Mouse (Mus musculus) adrenal gland, adult 18-20 months (tissue): ENCODE data around the gene Dusp16. TPM values are rescaled to one million over a fixed set of nuclear protein-coding genes. Genes with fewer than 3 reads are reported as not detected.

Experiments
- DNase-seq, 2 experiments: peaks; one replicate each; pipeline ENCODE4 v3.0.0; 2021 to 2022; ENCODE audit warnings: low spot score in 2 of 2
- total RNA-seq, 2 experiments: library from RNA; stranded (reverse); gene quantifications; 1 replicate in 1 of 2; 2 replicates in 1 of 2; pipeline ENCODE4 v1.2.3; 2021

Dusp16 gene
- total RNA-seq, 2 experiments from 2014 or later = 26.1 to 33.5 TPM

DNA sequence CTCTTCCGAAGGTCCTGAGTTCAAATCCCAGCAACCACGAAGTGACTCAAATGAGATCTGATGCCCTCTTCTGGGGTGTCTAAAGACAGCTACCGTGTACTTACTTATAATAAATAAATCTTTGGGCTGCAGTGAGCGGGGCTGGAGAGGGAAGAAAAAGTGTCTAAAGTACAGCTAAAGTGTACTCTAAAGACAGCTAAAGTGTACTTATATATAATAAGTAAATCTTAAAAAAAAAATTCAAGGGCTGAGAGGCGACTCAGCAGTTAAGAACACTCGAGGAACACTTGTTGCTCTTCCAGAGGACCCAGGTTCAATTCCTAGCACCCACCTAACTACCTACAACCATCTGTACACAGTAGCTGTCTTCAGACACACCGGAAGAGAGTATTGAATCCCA lies 46.5 kb downstream of the Dusp16 start:
- no peak for DNase-seq

DNA sequence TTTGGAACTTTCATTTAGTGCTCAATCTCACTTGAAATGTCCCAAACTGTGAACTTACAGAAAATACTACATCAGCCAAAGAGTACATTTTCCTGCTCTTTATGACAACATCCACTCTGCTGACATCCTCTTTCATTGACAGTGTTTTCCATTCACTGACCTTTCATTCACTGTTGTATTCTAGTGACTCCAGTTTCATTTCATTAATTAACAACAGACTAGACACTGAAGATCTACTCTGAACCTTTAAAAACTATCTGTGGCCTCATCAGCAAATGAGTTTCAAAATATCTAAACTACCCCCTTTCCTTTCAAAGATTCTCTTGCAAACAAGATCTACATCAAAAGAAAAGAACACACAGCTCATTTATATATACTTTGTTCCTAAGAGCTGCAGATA lies 48.9 kb downstream of the Dusp16 start:
- no peak for DNase-seq

DNA sequence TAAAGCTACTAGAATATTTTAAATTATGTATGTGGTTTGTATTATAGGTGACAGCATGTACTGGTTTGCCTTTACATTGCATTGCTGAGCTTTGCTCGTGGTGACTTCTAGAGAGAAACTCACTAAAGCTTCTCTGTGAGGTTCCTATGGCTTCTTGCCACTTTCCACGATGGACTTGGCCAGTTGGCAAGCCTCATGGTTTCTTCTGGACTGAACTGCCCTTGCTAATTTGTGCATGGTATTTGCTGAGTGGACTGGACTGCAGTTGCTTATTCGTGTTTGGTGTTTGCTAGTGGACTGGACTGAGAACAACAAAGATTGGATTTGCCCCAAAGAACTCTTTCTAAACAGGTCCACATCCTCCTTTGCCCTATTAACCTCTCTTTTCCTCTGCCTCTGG lies 55.6 kb downstream of the Dusp16 start:
- no peak for DNase-seq

DNA sequence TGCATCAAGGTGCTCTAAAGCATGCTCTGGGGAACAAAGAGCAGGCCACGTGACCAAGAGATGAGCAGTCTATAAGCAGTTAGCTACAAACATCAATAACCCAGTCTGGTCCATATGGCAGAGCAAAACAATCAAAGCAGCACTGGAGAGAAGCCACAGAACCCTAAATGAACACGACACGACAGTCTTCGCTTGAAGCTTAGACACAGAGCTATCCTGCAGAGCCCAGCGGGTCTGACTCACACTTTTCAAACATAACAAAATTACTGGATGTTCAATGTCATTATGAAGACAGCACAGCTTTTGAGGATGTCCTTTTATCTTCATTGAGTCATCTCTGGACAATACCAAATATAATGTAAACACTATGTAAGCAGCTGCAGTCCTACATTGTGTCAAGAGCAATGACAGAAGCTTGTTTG lies 58.6 kb downstream of the Dusp16 start:
- DNase-seq = no peak

DNA sequence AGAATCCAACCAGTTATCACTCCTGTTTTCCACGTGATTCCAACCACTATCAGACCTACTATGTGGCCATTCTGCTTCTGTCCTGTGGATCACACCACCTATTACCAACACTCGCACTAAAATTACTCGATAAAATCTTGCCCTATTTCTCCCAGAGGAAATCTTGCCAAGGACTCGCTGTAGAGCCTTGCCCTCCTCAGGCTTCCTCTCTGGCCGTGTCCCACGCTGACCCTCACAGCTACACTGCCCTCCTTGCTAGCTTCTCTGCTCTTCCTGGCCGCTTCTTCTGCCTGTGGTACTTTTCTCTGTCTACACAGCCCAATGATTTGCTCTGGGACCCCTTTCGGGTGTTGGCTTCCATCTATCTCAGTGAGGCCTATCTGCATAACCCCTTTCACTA lies 59.6 kb downstream of the Dusp16 start:
- DNase-seq = no peak

DNA sequence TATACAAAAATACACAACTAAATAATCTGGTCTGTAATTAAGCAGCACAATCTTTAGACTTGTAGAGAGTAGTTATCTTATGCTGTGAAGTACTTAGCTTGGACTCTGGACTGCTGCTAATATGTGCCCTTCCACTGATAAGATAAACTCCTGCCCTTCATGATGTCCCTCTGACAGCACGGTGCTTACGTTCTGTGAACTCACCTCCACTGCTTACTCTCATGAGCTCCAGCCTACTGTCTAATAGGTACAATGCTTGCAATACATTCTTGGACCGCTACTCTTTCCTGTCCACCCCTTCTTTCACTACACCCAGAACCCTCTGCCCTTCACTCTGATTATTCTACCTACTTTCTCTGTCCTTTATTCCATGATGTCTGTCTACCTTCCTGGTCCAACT lies 61.4 kb downstream of the Dusp16 start:
- DNase-seq = no peak

DNA sequence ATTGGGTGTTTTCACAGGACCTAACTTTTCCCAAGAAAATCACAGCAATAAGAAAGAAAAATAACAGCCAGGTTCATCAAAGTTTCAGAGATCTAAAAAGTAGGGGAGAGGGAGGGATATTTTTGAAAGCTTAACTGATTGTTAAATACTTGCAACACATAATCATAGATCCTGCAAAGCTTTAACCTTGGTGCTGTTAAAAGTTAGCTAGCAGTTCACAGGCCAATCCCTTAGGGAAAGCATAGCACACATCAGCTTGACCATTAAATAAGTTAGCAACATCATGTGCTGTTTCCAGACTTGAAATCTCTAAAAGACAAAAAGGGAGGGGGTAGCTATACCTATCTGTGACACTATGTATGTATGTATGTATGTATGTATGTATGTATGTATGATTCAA lies 67.0 kb downstream of the Dusp16 start:
- no peak for DNase-seq

DNA sequence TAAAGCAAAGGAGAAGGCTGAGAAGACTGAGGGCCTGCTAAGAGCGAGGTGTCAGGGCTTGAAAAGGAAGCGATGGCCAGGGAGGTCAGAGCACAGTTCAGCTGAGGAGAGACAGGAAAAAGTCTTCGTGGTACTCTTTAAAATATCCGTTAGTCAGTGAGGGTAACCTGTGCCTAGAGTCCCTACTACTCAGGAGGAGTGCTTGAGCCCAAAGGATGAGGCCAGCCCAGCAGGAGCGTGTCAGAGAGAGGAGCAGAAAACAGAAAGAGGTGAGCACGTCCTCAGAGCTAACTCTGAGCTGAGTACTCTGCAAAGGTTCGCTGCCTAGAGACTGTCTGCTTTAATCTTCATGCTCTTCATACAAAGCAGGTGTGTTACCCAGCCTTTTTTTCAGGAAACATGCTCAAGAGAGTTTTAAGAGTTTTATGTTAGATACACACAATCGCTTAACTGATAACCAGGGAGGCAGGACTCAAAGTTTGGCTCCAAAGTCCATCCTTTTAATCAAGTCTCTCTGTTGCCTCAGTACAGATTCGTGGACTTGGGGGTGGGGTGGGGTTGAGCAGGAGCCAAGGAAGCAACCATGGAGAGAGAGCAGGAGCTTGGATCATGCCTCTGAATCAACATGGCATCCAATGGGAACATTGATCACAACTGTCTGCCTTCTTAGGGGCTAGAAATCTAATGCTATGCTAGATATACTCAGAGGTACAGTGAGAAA lies 68.4 kb downstream of the Dusp16 start:
- DNase-seq = no peak

DNA sequence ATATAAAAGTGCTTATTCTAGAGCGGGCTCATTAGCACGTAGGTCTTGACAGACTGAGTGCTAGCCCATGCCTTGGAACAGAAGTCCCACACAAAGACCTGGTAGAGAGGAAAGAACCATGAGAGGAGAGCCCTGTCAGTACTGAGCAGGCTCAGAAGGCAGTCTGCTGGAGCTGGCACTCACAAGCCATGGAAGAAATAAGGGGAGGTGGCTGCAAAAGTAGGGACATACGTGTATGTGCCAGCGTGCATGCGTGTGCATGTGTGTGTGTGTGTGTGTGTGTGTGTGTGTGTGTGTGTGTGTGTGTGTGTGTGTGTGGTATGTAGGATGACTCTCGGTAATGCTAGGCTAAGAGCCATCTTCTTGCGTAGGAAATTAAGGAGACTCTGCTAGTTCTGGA lies 69.1 kb downstream of the Dusp16 start:
- DNase-seq = no peak

DNA sequence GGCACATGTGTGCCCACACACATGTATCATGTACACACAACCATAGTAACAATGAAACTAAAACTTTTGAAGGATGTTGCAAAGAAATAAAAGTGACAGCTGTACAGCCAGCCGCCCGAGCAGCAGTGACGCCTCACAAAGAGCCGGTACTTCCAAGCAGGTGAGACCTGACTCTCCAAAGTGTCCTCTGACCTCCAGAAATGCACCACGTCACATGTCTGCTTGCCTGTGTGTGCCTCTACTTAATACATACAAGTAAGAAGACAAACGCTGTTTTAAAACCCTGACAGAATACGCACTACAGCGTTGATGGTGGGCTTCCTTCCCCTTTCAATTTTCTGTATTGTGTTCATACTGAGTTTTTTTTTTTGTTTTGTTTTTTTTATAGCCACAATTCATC lies 69.5 kb downstream of the Dusp16 start:
- no peak for DNase-seq

DNA sequence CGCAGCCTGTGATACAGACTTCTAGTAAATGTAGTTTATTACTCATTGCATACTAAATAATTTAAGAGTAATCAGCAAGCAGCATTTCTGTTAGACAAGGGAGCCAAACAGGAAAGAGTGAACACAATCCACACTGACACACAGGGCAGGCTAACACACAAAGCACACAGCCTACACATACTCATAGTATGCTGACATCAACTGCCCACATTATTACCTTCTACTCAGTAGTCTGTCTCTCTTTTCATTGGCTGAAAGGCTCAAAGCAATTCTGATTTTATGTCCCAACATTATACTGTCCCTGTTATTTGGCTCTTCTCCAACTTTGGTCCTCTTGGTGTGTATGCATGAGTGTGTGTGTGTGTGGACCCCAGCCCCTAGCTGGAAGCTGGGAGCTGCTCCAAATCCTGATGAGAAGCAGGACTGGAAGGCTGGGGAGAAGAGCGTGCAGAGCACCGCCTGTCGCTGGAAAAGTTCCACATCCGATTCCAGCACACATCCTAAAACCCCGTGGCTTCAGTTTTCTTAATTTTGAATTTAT lies 70.6 kb downstream of the Dusp16 start:
- DNase-seq = no peak

DNA sequence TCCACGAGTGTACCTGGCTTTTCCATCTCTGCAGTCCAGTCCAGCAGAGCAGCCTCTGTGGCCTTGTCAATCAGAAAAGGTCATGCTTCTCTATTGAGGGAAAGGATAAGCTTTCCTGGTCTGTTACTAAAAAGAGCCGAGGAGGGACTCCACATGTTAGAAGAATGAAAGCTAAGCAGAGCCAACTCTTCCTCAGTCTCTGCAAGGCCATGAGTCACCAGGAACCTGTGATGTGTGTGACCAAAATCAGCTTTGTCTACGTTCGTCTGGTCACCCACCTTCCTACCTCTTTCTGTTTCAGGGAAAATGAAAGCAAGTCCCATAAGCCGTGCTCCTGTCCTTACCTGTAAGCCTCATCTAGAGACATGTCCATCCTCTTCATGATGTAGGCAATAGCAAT lies 72.3 kb downstream of the Dusp16 start:
- no peak for DNase-seq

DNA sequence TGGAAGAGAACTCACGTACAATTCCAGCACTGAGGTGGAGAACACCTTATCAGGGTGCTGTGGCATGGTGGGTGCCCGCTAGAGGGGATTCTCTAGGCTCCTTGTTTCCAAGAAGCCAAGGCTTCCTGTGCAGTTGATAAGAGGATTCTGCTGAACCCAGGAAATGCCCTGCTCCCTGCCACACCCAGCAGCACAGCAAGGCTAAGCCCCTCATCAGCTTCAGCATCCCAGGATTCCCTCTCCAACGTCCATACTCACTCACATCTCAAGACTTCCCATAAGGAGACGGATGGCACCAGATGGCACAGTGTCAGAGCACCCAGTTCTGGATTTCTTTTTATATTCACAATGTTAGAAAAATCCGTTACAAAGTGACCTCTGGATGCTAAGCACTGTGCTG lies 73.3 kb downstream of the Dusp16 start:
- no peak for DNase-seq

DNA sequence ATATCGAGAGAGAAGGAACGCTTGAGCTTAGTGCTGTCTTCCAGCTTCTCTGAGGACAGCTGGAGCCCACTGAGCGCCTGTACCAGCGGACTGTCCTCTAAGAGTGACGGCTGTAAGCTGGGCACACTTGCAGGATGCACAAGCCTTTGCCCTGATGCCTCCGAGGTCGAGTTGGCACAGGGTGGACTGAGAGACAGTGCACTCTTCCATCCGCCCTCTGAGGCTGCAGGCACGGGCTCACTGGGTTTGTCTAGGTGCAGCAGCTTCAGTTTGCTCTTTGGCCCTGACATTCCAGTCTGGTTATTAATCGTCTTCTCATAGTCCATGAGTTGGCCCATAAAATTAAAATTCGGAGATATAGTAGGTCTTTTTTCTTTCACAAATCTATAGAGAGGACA lies 73.8 kb downstream of the Dusp16 start:
- no peak for DNase-seq

DNA sequence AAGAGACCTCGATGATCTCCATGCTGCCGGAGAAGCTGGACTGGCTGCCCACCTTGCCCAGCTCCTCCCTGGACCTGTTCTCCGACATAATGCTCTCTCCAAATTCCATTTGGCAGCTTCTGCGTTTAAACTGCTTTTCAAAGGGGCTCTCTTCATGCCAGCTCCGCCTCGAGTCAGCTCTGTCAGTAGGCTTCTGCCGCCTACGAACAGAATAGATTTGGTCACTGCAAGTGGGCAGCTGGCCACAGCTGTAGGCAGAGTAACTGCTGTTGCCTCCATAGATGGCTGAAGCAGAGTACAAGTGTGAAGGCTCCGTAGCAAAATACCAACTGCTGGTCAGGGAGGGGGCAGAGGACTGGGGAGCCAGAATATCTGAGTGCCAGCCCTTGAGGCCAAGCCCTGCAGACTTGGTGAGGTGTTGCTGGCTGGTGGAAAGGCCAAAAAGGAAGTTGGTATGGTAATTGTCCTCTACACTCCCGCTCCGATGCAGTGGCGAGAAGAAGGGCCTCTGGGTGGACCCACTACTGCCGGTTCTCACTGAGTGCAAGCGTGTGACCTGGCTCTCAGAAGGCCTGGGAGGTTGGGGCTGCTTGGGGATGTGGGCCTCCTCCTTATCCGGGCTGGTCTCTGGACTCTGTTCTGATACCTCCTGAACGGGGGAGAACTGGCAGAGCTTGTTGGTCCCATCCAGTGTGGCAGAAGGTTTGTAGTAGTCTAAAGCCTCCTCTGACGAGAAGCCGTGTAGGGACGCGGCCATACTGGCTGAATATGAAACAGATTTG lies 74.3 kb downstream of the Dusp16 start:
- no peak for DNase-seq

DNA sequence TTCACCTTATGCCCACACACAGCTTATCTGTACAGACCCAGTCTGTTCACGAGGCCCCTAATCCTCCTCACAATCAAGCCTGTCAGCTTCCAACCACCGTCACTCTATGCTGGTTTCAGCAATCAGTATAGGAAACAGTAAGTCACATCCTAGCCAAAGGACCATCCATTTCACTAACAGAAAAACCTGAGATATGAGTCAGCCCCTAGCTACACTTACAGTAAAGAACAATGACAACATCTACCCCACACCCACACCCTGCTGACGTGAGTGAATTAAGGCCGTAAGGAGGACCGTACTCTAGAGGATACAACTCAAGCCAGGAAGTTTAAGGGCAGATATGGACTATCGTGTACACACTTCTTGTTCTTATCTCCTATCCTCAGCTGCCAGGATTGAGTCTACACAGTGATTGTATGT lies 76.2 kb downstream of the Dusp16 start:
- DNase-seq = no peak

DNA sequence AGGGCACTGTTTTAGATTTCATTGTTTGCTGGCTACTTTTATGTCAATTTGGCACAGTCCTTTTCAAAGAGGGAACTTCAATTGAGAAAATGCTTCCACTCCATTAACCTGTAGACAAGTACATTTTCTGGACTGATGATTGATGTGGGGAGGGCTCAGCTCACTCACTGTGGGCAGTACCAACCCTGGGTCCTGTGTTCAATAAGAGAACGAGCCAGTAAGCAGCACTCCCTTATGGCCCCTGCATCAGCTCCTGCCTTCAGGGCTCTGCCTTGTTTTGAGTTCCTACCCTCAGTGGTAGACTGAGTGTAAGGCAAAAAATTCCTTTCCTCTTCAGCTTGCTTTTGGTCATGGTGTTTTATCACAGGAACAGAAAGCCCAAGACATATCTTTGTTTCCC lies 78.5 kb downstream of the Dusp16 start:
- no peak for DNase-seq

DNA sequence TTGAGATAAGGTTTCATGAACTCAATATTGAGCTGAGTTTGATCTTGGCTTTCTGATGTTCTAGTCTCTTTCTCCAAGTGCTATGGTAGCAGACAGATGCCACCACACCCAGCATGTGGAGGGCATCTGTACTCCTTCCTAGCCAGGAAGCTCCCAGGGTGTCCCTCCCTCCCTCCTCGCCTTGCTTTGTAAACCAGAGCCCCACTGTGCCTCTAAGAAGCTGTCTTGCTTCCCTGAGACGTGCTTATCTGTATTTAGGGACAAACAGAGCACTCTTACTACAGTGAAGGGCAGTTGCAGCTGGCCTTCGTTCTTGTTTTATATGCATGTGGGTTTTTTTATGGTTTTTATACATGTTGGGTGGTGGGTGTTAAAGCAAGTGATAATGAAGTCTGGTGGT lies 79.1 kb downstream of the Dusp16 start:
- DNase-seq = no peak

DNA sequence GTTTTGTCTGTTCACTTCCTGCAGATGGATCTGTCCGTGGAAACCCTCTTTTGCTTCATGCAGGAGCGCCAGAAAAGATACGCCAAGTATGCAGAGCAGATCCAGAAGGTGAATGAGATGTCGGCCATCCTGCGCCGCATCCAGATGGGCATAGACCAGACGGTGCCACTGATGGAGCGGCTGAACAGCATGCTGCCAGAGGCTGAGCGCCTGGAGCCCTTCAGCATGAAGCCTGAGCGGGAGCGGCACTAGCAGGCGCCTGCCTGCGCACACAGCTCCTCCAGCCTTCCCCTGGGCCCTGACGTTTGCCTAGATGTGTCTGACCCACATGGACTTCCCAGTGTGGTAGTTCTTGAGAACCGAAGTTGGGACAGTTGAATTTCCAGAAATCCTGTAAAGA lies 82.4 kb downstream of the Dusp16 start:
- no peak for DNase-seq

DNA sequence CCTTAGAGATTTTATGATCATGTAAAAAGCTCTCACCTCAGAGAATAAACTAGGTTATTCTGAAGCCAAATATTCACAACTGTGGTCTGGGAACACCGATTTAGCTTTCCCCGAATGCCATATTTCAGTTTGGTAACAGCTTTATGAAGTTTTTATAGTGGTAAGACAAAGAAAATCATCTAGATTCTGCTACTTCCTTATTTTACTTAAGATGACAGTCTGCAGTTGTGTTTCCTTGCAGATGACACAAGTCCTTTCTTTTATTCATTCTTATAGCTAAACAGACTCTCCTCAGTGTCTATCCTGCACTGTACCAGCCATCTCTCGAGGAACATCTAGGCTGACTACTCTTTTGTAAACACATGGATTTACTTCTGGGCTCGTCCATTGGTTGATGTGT lies 86.0 kb downstream of the Dusp16 start:
- no peak for DNase-seq

DNA sequence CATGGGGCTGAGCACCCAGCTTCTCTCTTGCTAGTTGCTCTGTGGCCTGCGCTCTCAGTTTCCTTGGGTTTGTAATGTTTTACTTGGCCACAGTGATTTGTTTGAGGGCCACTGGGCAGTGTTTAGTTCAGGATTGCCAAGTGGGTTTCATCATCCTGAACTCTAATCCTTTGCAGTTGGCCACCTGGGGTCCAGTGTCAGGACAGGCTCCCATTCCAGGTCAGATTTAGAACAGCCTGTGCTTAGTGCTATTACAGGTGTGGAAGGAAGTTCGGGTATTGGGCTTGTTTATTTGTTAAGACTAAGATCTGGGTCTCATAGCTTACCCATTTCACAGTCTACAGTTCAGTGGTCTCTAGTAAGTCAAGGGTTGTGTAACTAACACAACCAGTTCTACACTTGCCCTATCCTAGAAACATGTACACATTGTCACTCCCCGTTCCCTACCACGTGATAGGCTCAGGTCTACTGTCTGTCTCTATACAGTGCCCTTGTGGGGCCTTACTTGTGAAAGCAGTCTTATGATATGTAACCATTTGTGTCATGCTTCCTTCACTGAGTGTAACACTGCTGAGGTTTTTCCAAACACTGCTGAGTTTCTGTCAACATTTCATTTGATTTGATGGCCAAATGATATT lies 89.3 kb downstream of the Dusp16 start:
- DNase-seq = no peak

DNA sequence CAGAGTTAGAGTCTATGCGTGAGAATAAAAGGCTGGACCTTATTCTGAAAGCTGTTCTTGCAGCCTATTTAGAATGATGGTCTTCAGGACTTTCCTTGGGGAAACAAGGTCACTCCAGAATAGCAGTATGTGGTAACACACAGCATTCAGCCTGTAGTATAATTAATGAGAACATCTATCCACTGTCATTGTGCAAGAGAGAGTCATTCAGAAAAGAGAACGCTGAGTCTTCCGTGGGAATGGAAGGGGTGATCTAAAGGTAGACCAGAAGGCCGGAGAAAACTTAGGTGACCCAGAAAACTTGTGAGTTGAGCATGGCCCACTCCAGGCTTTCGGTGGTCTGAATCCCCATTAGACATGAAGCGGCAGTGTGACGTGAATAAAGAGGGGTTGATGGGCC lies 90.2 kb downstream of the Dusp16 start:
- DNase-seq = no peak
